Mouse (Mus musculus) myocyte (in vitro differentiated cells): ENCODE data around the gene Slc39a8. TPM values are rescaled to one million over a fixed set of nuclear protein-coding genes. Genes with fewer than 3 reads are reported as not detected.
A peak's percentile ranks its signal among the peaks of the same experiment; 100 is the strongest.

Source experiments
- H3K27me3 ChIP-seq: one replicate; pipeline ENCODE4 v1.6.1; 2011; ENCODE audit not compliant: control insufficient read depth, insufficient read depth, insufficient read length
- H3K36me3 ChIP-seq: one replicate; pipeline ENCODE4 v1.6.1; 2011; ENCODE audit not compliant: control insufficient read depth, insufficient read depth
- H3K4me2 ChIP-seq: one replicate; pipeline ENCODE4 v1.6.1; 2011; ENCODE audit warnings: low read depth, control low read depth
- H3K4me3 ChIP-seq: one replicate; pipeline ENCODE4 v1.5.1; 2011; ENCODE audit warnings: mild to moderate bottlenecking, control low read depth, moderate library complexity
- H3K79me2 ChIP-seq: one replicate; pipeline ENCODE4 v1.6.1; 2011; ENCODE audit not compliant: control insufficient read depth, insufficient read depth
- H3ac ChIP-seq: one replicate; pipeline ENCODE4 v1.6.1; 2011; ENCODE audit not compliant: control insufficient read depth, insufficient read length
- CEBPB ChIP-seq: IDR thresholded peaks from 2 replicates; pipeline ENCODE4 v1.6.1; 2011; ENCODE audit warnings: mild to moderate bottlenecking, moderate library complexity; ENCODE audit not compliant: poor library complexity, insufficient read depth, severe bottlenecking
- E2F4 ChIP-seq: IDR thresholded peaks from one replicate; pipeline ENCODE4 v1.6.1; 2011; ENCODE audit warnings: mild to moderate bottlenecking, control low read depth, moderate library complexity; ENCODE audit not compliant: insufficient read depth
- MAX ChIP-seq: IDR thresholded peaks from one replicate; pipeline ENCODE4 v1.6.1; 2011; ENCODE audit warnings: low read depth, mild to moderate bottlenecking, control low read depth
- MYOD1 ChIP-seq, 3 experiments: IDR thresholded peaks; one replicate each; pipeline ENCODE4 v1.6.1; 2011; ENCODE audit warnings: control low read depth in 2 of 3, low read depth in 2 of 3, mild to moderate bottlenecking in 2 of 3, moderate library complexity in 1 of 3; ENCODE audit not compliant: insufficient read length in 2 of 3, control insufficient read depth in 1 of 3
- MYOG ChIP-seq, 3 experiments: IDR thresholded peaks; one replicate each; pipeline ENCODE4 v1.6.1; 2011; ENCODE audit warnings: control low read depth in 2 of 3, low read depth in 2 of 3, mild to moderate bottlenecking in 2 of 3; ENCODE audit not compliant: insufficient read length in 2 of 3, control insufficient read depth in 1 of 3, insufficient read depth in 1 of 3
- POLR2A ChIP-seq: IDR thresholded peaks from one replicate; pipeline ENCODE4 v1.6.1; 2011; ENCODE audit warnings: low read depth, mild to moderate bottlenecking, control low read depth, moderate library complexity; ENCODE audit not compliant: insufficient read length
- POLR2AphosphoS2 ChIP-seq: IDR thresholded peaks from one replicate; pipeline ENCODE4 v1.6.1; 2011; ENCODE audit warnings: low read depth, control low read depth; ENCODE audit not compliant: insufficient read length
- REST ChIP-seq: IDR thresholded peaks from one replicate; pipeline ENCODE4 v1.6.1; 2011; ENCODE audit warnings: mild to moderate bottlenecking, control low read depth, moderate library complexity; ENCODE audit not compliant: insufficient read depth, insufficient read length
- SRF ChIP-seq: IDR thresholded peaks from one replicate; pipeline ENCODE4 v1.6.1; 2011; ENCODE audit warnings: low read depth; ENCODE audit not compliant: control insufficient read depth, insufficient read length
- TCF12 ChIP-seq: IDR thresholded peaks from one replicate; pipeline ENCODE4 v1.6.1; 2011; ENCODE audit warnings: mild to moderate bottlenecking, control low read depth; ENCODE audit not compliant: poor library complexity, insufficient read depth, severe bottlenecking
- TCF3 ChIP-seq: IDR thresholded peaks from one replicate; pipeline ENCODE4 v1.6.1; 2011; ENCODE audit warnings: low read depth, control low read depth; ENCODE audit not compliant: insufficient read length
- USF1 ChIP-seq: IDR thresholded peaks from one replicate; pipeline ENCODE4 v1.6.1; 2011; ENCODE audit warnings: low read depth, mild to moderate bottlenecking, control low read depth, moderate library complexity
- polyA plus RNA-seq: library from polyadenylated mRNA; unstranded; fragments of >200 nt; fragmentation: generic; extraction: Trizol; gene quantifications from one replicate; pipeline ENCODE4 v1.2.1, GENCODE M21; 2012; ENCODE audit warnings: missing spikeins

Slc39a8 gene
- polyA plus RNA-seq, 1 experiment, result 0.96 TPM

DNA sequence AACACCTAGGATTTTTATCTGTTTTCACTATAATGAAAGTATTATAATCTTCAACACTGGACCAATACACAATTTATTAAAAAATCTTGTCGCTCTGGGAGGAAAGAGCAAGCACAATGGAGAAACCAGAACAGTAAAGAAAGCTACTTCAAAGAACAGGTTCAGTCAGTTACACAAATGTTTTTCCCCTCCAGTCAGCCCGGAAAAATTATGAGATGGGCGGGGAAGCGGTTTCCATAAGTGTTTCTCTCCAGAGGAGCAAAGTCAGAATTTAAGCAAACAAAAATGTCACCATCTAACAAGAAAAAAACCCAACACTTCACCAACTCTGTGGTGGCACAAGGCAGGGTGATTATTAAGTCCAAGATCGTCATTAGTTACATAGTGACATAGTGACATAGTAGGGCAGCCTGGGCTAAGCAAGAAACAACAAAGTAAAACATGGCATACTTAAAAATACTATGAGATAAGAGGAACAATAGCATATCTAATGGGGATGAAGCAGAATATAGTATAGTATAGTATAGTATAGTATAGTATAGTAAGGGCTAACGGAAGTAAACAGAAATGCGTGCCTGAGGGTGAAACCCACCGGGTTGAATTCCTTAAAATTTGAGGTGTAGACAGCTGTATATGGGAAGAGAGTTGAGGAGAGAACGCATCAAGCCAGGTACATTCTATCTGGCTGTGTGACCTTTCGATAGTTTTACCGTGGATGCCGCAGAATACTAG lies 61.0 kb downstream of the Slc39a8 start:
- Histone ChIP-seq H3K27me3 (no peaks in the 10 kb centered on the region), H3K4me2 (peak overlapping the region; percentile 53), H3K79me2 (no peaks in the 10 kb centered on the region), H3K36me3 (no peaks in the 10 kb centered on the region), H3ac (no peak overlapping the region), H3K4me3 (no peak overlapping the region)
- no peak for TF ChIP-seq POLR2A
- TF ChIP-seq SRF, result no peak
- TF ChIP-seq MYOD1 (IDR thresholded peaks at IDR 0.05; ENCODE audit: control insufficient read depth in 1 of 3, insufficient read length in 2 of 3, low read depth in 2 of 3), result no peak
- TF ChIP-seq CEBPB, result no peak
- no peak for TF ChIP-seq TCF3
- no peak for TF ChIP-seq REST
- TF ChIP-seq USF1, result no peak
- no peak for TF ChIP-seq TCF12
- TF ChIP-seq MAX, result no peak
- no peak for TF ChIP-seq MYOG (IDR thresholded peaks at IDR 0.05; ENCODE audit: control insufficient read depth in 1 of 3, insufficient read depth in 1 of 3, insufficient read length in 2 of 3, low read depth in 2 of 3)
- TF ChIP-seq POLR2AphosphoS2, result no peak
- TF ChIP-seq E2F4, result no peak

GRCm38 (mm10) chr3:135886659-135887027 lies 61.6 kb downstream of the Slc39a8 start:
- no peak for TF ChIP-seq POLR2AphosphoS2
- Histone ChIP-seq H3ac (no peak overlapping the region), H3K4me2 (peak overlapping the region; percentile 53), H3K79me2 (no peaks in the 10 kb centered on the region), H3K36me3 (no peaks in the 10 kb centered on the region), H3K27me3 (no peaks in the 10 kb centered on the region), H3K4me3 (no peak overlapping the region)

DNA sequence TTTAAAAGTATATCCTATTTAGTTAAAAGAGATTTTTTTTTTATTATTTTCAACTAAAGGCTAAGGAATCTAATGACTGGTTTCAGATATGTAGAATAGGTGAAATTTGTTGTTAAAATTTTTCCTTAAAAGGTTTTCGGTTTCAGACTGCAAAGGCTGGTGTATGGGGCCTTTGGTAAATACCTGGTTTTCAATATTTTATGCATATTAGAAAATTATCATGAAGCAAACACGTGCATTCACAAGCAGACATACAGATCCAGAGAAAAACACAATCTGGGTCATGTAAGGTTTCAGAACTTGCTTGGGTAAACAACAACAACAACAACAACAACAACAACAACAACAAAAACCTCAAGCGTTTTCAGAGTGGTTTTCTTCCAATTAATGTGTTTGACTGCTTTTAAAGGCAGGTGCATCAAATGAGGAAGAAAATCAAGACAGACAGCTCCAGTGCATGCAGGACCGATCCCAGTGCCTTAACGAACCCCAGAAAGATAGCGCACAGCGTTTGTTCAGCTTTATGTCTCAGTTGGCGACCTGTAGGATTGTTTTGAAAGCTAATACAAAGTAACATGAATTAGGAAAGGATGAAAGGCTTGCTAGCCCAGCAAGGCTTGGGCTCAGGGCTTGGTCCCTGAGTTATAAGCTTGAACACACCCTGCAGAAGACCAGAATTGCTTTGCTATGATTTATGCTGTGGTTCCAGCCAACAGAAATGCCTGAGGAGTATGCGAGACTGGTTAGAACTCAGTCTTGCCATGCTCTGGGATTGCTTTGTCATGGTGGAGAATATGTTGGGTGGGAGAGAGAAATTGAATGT lies 62.2 kb downstream of the Slc39a8 start:
- Histone ChIP-seq H3K4me3 (no peak overlapping the region), H3K36me3 (no peaks in the 10 kb centered on the region), H3K4me2 (peak overlapping the region; percentile 53), H3ac (no peak overlapping the region), H3K27me3 (no peaks in the 10 kb centered on the region), H3K79me2 (no peaks in the 10 kb centered on the region)
- TF ChIP-seq E2F4 (no peak), MAX (no peak), MYOG (IDR thresholded peaks at IDR 0.05; ENCODE audit: control insufficient read depth in 1 of 3, insufficient read depth in 1 of 3, insufficient read length in 2 of 3, low read depth in 2 of 3) (no peak), POLR2A (no peak), MYOD1 (IDR thresholded peaks at IDR 0.05; ENCODE audit: control insufficient read depth in 1 of 3, insufficient read length in 2 of 3, low read depth in 2 of 3) (no peak), TCF12 (no peak), SRF (no peak), REST (no peak)

- no peak overlapping the region for H3ac ChIP-seq
- no peaks in the 10 kb centered on the region for H3K79me2 ChIP-seq
- H3K4me3 ChIP-seq, result no peak overlapping the region
- no peaks in the 10 kb centered on the region for H3K36me3 ChIP-seq
- no peaks in the 10 kb centered on the region for H3K27me3 ChIP-seq
- H3K4me2 ChIP-seq, result no peak overlapping the region
- TF ChIP-seq REST (no peak), MAX (no peak), E2F4 (no peak), POLR2AphosphoS2 (no peak), CEBPB (no peak), POLR2A (no peak), TCF3 (no peak), SRF (no peak), MYOD1 (IDR thresholded peaks at IDR 0.05; ENCODE audit: control insufficient read depth in 1 of 3, insufficient read length in 2 of 3, low read depth in 2 of 3) (no peak), TCF12 (no peak), USF1 (no peak), MYOG (IDR thresholded peaks at IDR 0.05; ENCODE audit: control insufficient read depth in 1 of 3, insufficient read depth in 1 of 3, insufficient read length in 2 of 3, low read depth in 2 of 3) (no peak)
Measured at GRCm38 (mm10) chr3:135887856-135888155, 62.7 kb downstream of the Slc39a8 start.

GRCm38 (mm10) chr3:135889401-135889800 lies 64.3 kb downstream of the Slc39a8 start:
- no peak overlapping the region for H3K4me2 ChIP-seq
- no peaks in the 10 kb centered on the region for H3K27me3 ChIP-seq
- no peaks in the 10 kb centered on the region for H3K79me2 ChIP-seq
- no peak overlapping the region for H3ac ChIP-seq
- H3K4me3 ChIP-seq, result no peak overlapping the region
- no peak for TF ChIP-seq MAX
- no peaks in the 10 kb centered on the region for H3K36me3 ChIP-seq
